Mouse (Mus musculus) myocyte (in vitro differentiated cells): ENCODE data around the gene Ube3b.

Experiments used
- CEBPB ChIP-seq: IDR thresholded peaks from 2 replicates; pipeline ENCODE4 v1.6.1; 2011; ENCODE audit warnings: mild to moderate bottlenecking, moderate library complexity; ENCODE audit not compliant: poor library complexity, insufficient read depth, severe bottlenecking
- E2F4 ChIP-seq: IDR thresholded peaks from one replicate; pipeline ENCODE4 v1.6.1; 2011; ENCODE audit warnings: mild to moderate bottlenecking, control low read depth, moderate library complexity; ENCODE audit not compliant: insufficient read depth
- MAX ChIP-seq: IDR thresholded peaks from one replicate; pipeline ENCODE4 v1.6.1; 2011; ENCODE audit warnings: low read depth, mild to moderate bottlenecking, control low read depth
- MYOG ChIP-seq, 3 experiments: IDR thresholded peaks; one replicate each; pipeline ENCODE4 v1.6.1; 2011; ENCODE audit warnings: control low read depth in 2 of 3, low read depth in 2 of 3, mild to moderate bottlenecking in 2 of 3; ENCODE audit not compliant: insufficient read length in 2 of 3, control insufficient read depth in 1 of 3, insufficient read depth in 1 of 3
- POLR2A ChIP-seq: IDR thresholded peaks from one replicate; pipeline ENCODE4 v1.6.1; 2011; ENCODE audit warnings: low read depth, mild to moderate bottlenecking, control low read depth, moderate library complexity; ENCODE audit not compliant: insufficient read length
- POLR2AphosphoS2 ChIP-seq: IDR thresholded peaks from one replicate; pipeline ENCODE4 v1.6.1; 2011; ENCODE audit warnings: low read depth, control low read depth; ENCODE audit not compliant: insufficient read length
- REST ChIP-seq: IDR thresholded peaks from one replicate; pipeline ENCODE4 v1.6.1; 2011; ENCODE audit warnings: mild to moderate bottlenecking, control low read depth, moderate library complexity; ENCODE audit not compliant: insufficient read depth, insufficient read length
- SRF ChIP-seq: IDR thresholded peaks from one replicate; pipeline ENCODE4 v1.6.1; 2011; ENCODE audit warnings: low read depth; ENCODE audit not compliant: control insufficient read depth, insufficient read length
- TCF12 ChIP-seq: IDR thresholded peaks from one replicate; pipeline ENCODE4 v1.6.1; 2011; ENCODE audit warnings: mild to moderate bottlenecking, control low read depth; ENCODE audit not compliant: poor library complexity, insufficient read depth, severe bottlenecking
- TCF3 ChIP-seq: IDR thresholded peaks from one replicate; pipeline ENCODE4 v1.6.1; 2011; ENCODE audit warnings: low read depth, control low read depth; ENCODE audit not compliant: insufficient read length
- USF1 ChIP-seq: IDR thresholded peaks from one replicate; pipeline ENCODE4 v1.6.1; 2011; ENCODE audit warnings: low read depth, mild to moderate bottlenecking, control low read depth, moderate library complexity

DNA sequence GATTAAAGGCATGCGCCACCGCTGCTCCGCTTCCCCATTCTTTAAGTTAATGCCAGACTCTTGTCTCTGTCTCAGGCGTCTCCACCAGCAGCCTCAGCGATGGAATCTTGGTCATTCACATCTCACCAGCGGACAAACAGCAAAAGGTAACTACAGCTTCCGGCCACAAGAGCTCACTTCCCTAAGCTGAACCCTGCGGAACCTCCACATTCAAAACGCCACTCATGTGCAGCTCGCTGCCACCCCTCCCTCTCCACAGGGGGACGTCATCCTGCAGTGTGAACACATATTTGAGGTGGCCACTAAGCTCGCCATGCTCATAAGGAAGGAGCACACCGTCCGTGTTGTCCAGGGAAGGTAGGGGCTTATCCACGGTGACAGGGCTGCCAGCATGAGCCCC, 19.4 kb upstream of the Ube3b start:
- TF ChIP-seq MYOG (IDR thresholded peaks at IDR 0.05; ENCODE audit: control insufficient read depth in 1 of 3, insufficient read depth in 1 of 3, insufficient read length in 2 of 3, low read depth in 2 of 3) (no peak), POLR2AphosphoS2 (no peak), TCF3 (no peak), CEBPB (no peak), E2F4 (no peak), REST (no peak), POLR2A (no peak), USF1 (no peak), MAX (no peak), TCF12 (no peak), SRF (no peak)
